Mouse (Mus musculus): ENCODE measurements around the gene Amot. TPM values are rescaled to one million over a fixed set of nuclear protein-coding genes. Genes with fewer than 3 reads are reported as not detected.

Gene Amot
- total and polyA plus RNA-seq, 3 experiments = not detected

DNA sequence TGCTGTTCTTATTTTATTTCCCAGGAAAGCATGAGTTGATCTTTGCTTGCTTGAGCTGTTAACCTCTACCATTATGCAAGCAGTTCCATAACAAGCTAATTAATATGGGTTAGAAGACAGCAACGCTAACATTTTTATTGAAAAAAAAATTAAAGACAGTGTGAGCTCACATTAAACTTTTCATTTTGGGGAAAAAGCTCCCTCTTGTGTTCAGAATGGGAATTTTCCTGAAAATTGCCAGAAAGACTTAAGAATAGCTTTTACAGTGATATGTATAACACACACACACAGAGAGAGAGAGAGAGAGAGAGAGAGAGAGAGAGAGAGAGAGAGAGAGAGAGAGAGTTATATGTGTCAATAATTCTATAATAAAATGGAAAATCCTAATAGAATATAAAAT lies 105.7 kb downstream of the Amot start:
- no peak overlapping the region for H3K4me2 ChIP-seq (ENCODE audit: insufficient read depth, low read depth, poor library complexity, severe bottlenecking)
- no peak overlapping the region for H3K27ac ChIP-seq (ENCODE audit: insufficient read depth, low read depth)
- H3K9me3 ChIP-seq (replicated peaks; ENCODE audit: low read length) = no peaks in the 10 kb centered on the region
- H3K36me3 ChIP-seq (replicated peaks in 1 of 2; ENCODE audit: control insufficient read depth in 1 of 2, insufficient read depth in 1 of 2, low read length in 1 of 2) = no peaks in the 10 kb centered on the region
- no peak overlapping the region for H3K4me3 ChIP-seq (replicated peaks in 1 of 3; ENCODE audit: low read depth in 2 of 3, low read length in 2 of 3, poor library complexity in 1 of 3)
- H3K4me1 ChIP-seq (ENCODE audit: control insufficient read depth in 1 of 2, insufficient read depth in 2 of 2) = no peaks in the 10 kb centered on the region
- no peak overlapping the region for H3K9ac ChIP-seq (ENCODE audit: insufficient read depth, low read depth)
- in situ Hi-C loops (cut with MboI; ENCODE audit: low pct_ligation_motif_present, low pct_unique_long_range_greater_than_20kb, low sequenced_read_pairs) (no loop called here), dilution Hi-C loops (cut with MboI; ENCODE audit: extremely low pct_ligation_motif_present, extremely low pct_unique_long_range_greater_than_20kb, low sequenced_read_pairs) (no loop called here)
- H3K27me3 ChIP-seq (replicated peaks) = no peaks in the 10 kb centered on the region
- peak; percentile 0 for DNase-seq (ENCODE audit: extremely low read depth)
- H3K79me2 ChIP-seq (replicated peaks; ENCODE audit: control insufficient read depth, extremely low read depth, insufficient read depth, poor library complexity, severe bottlenecking) = no peaks in the 10 kb centered on the region
- TF ChIP-seq IRF4 (IDR thresholded peaks at IDR 0.05; ENCODE audit: low read depth, low read length) (no peak), SMC3 (IDR thresholded peaks at IDR 0.05; ENCODE audit: low read depth, low read length) (no peak), ZMIZ1 (IDR thresholded peaks at IDR 0.05; ENCODE audit: low read depth, low read length) (no peak)

Other genes starting within 250 kb of the Amot start
- gene Lhfpl1, start 156.1 kb downstream of the Amot start, total RNA-seq (2012; rRNA removed) = not detected in 2 replicates
- gene Lhfpl1, start 156.1 kb downstream of the Amot start, total RNA-seq (2014; rRNA removed) = not detected in 2 replicates
- gene Lhfpl1, start 156.1 kb downstream of the Amot start, polyA plus RNA-seq (2012; ENCODE audit: insufficient read length, low read depth) = not detected in 2 replicates